Mouse (Mus musculus) MEL (cell line): ENCODE results near the gene Fuom.

Source experiments
- CTCF ChIP-seq, 3 experiments: IDR thresholded peaks in 2 of 3; conservative IDR thresholded peaks in 1 of 3; 2 replicates each; pipeline ENCODE4 v1.5.1; 2011 to 2012; ENCODE audit warnings: low read length in 3 of 3, low read depth in 2 of 3, mild to moderate bottlenecking in 2 of 3, improper control_type of control experiment in 1 of 3, inconsistent platforms in 1 of 3, mixed read lengths in 1 of 3, moderate library complexity in 1 of 3; ENCODE audit not compliant: control insufficient read depth in 1 of 3, insufficient read depth in 1 of 3, poor library complexity in 1 of 3, severe bottlenecking in 1 of 3
- ELF1 ChIP-seq: IDR thresholded peaks from 2 replicates; pipeline ENCODE4 v1.6.1; 2014; ENCODE audit warnings: low read depth, mild to moderate bottlenecking, inconsistent platforms, low read length, improper control_type of control experiment, moderate library complexity
- GATA1 ChIP-seq: IDR thresholded peaks from 2 replicates; pipeline ENCODE4 v1.6.1; 2011; ENCODE audit warnings: low read depth, low read length, improper control_type of control experiment
- HCFC1 ChIP-seq: IDR thresholded peaks from 2 replicates; pipeline ENCODE4 v1.6.1; 2012; ENCODE audit warnings: low read depth, mild to moderate bottlenecking, inconsistent platforms, low read length, improper control_type of control experiment, moderate library complexity
- JUND ChIP-seq: IDR thresholded peaks from 2 replicates; pipeline ENCODE4 v1.6.1; 2011; ENCODE audit warnings: low read depth, mild to moderate bottlenecking, improper control_type of control experiment, low read length
- MAZ ChIP-seq: IDR thresholded peaks from 2 replicates; pipeline ENCODE4 v1.6.1; 2012; ENCODE audit warnings: low read depth, mild to moderate bottlenecking, inconsistent platforms, low read length, improper control_type of control experiment
- MYC ChIP-seq: IDR thresholded peaks from 2 replicates; pipeline ENCODE4 v1.6.1; 2011; ENCODE audit warnings: low read depth, mild to moderate bottlenecking, low read length, improper control_type of control experiment, moderate library complexity
- NRF1 ChIP-seq: IDR thresholded peaks from 2 replicates; pipeline ENCODE4 v1.6.1; 2014; ENCODE audit warnings: low read depth, mild to moderate bottlenecking, inconsistent platforms, low read length, improper control_type of control experiment, moderate library complexity; ENCODE audit not compliant: poor library complexity, insufficient read depth, severe bottlenecking
- POLR2A ChIP-seq, 2 experiments: IDR thresholded peaks; 2 replicates each; pipeline ENCODE4 v1.6.1; 2011 to 2012; ENCODE audit warnings: low read length in 2 of 2, mild to moderate bottlenecking in 2 of 2, control low read depth in 1 of 2, improper control_type of control experiment in 1 of 2, low read depth in 1 of 2, moderate library complexity in 1 of 2; ENCODE audit not compliant: control insufficient read depth in 1 of 2, insufficient read depth in 1 of 2, poor library complexity in 1 of 2
- SMC3 ChIP-seq: IDR thresholded peaks from 2 replicates; pipeline ENCODE4 v1.6.1; 2011; ENCODE audit warnings: low read depth, low read length, improper control_type of control experiment
- ZC3H11A ChIP-seq: IDR thresholded peaks from 2 replicates; pipeline ENCODE4 v1.6.1; 2012; ENCODE audit warnings: low read depth, mild to moderate bottlenecking, inconsistent platforms, low read length, improper control_type of control experiment

GRCm38 (mm10) chr7:140048361-140049114 lies 53.7 kb downstream of the Fuom start, which contains the start of gene Msx3:
- TF ChIP-seq ELF1 (no peak), JUND (no peak), SMC3 (no peak), CTCF (IDR thresholded peaks at IDR 0.05 in 2 of 3, conservative IDR thresholded peaks at IDR 0.05 in 1 of 3; ENCODE audit: control insufficient read depth in 1 of 3, insufficient read depth in 1 of 3, low read depth in 2 of 3, low read length in 3 of 3, poor library complexity in 1 of 3, severe bottlenecking in 1 of 3) (no peak), NRF1 (no peak), ZC3H11A (no peak), GATA1 (no peak), MYC (no peak), MAZ (no peak), POLR2A (IDR thresholded peaks at IDR 0.05; ENCODE audit: control insufficient read depth in 1 of 2, insufficient read depth in 1 of 2, low read depth in 1 of 2, low read length in 2 of 2, poor library complexity in 1 of 2) (no peak), HCFC1 (no peak)
